Mouse (Mus musculus) Muller cell, postnatal 12 days (primary cell): Measurements from ENCODE around the gene Fzd1.

ENCODE experiments used
- DNase-seq: peaks from one replicate; pipeline ENCODE4 v3.0.0-alpha.2; 2015; ENCODE audit errors: inconsistent ontology term

The Fzd1 gene

DNA sequence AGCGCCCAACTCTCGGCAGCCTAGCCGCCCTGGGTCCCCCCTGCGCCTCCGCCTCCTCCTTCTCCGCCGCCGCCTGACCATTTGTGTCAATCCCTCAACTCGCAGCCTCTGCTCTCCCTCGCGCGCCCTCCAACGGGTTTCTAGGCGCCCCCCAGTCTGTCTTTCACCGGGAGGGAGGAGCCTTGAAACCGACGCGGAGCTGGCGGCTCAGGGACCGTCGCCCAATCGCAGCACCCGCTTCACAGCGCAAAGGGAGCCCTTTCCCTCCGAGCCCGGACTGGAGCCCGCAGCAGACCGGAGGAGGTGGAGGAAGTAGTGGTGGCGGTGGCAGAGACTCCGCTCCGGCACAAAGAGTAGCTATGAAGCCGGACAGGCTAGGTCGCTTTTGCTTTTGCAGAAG lies at the start of gene Fzd1:
Gene Fzd1, minus strand, starts transcription at position 134 of the 400 bp plus-strand sequence.
- DNase-seq: peak; percentile 98

DNA sequence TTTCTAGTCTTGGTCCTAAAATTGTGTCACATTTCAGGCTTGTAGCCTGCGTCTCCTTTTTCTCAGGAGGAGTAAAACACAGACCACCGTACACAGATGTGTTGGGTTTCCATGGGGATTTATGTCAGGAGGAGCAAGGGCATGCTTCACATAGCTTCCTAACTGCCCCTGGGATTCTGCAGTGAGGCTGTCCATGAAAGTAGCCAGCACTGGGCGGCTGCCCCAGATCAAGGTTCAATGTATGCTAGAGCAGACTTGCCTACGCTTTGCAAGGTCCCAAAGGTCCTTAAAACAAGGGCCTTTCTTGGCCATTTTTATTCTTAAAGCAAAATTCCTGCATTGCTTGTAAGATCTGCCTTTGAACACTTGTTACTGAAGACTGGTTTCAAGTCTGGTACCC lies 47.4 kb upstream of the Fzd1 start:
- no peak for DNase-seq

DNA sequence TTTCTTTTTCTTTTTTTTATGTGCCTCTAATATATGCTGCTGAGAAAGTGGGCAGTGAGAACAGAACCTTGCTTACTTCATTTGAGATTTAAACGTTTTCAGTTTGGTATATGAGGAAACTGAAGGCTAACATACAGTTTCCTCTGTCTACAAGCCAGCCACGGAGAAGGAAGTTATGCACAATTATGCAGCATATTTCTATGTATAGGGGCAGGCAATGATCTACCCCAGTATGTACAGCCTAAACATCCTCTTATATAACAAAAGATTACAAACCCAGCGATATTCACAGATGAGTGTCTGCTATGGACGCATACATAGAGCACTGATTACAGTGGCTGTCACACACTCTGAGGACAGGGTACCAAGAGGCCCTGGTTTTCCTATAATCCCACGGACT lies 45.9 kb upstream of the Fzd1 start:
- DNase-seq: no peak

DNA sequence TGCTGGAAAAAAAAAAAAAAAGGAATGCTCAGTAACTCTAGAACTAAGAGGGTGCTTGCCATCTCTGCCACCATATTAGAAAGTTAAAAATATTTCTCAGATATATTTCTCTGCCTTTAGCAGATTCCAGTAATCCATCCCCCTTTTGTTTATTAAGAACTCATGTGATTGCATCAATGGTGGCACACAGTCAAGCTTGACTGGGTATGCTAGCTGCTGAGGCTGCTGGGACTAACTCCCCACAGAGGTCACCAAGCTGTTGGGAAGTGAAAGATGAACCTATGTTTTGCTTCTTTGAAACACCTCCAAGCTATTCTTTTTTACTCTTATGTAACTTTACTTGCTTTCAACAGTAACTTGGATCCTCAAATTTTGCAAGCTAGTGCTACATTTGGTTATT lies 44.1 kb upstream of the Fzd1 start:
- no peak for DNase-seq

DNA sequence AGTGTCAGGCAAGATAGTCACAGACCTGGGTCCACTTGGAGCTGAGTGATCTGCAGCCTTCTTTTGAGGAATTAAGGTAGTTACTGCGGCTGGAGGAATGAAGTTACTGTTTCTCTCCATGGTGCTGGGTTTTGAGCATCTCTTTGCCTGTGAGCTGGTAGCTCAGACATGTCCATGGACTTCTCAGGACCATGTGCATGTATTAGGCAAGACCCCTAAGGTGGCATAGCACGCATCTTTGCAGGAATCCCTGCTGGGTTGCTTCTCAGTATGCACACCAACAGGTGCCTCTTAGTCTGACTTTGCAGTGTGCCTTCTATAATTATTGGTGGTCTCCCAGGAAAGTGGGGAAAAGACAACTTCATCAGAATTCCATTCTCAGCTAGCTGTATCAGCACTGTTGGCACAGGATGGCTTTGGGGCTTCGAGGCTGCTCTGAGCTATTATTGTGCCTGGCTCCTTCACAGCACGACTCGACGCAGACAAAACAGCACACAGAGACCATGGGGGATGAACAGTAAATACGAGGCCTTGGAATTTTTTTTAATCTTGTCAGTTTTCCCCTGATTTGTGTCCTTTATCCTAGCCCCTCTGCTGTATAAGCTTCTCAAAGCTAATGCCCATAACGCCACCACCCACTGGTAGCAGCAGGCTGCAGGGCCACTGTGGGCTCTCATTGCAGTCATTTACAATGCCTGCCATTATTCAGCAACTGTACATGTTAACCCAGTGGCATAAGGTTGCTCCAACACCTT lies 43.4 kb upstream of the Fzd1 start:
- no peak for DNase-seq

DNA sequence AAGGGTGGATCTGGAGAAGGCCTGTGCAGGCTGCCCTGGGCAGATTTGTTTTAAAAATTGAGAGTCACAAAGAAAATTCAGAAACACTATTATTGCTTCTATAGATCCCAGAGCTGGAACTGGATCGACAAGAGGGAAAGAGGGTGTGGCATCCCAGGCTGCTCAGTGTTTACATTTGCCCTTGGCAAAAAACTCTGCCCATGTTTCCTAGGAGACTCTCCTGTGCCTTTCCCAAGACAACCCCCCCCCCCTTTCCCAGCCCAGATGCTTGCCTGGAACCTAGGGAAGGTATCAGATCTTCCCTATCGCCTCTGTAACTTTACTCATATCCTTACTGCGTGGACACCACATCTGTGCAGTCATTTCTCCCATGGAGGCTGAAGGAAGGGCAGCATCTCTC lies 33.4 kb upstream of the Fzd1 start:
- no peak for DNase-seq

DNA sequence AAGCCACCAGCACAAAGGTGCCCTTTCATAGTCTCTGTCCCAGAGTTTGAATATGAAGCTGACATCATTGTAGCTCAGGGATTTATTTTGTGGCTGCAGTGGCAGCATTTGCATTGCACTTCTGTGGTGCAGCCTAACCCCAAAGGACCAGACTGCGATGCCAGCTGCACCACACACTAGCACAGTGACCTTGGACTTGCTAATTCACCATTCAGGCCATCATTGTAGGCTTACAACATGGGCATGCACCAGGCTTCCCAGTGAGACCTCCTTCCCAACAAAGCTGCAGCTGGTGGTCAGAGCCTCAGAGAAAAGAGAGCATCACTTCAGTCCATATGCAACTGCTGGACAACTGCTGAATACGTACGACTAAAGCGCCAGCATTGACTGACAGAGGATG lies 32.4 kb upstream of the Fzd1 start:
- DNase-seq: no peak

DNA sequence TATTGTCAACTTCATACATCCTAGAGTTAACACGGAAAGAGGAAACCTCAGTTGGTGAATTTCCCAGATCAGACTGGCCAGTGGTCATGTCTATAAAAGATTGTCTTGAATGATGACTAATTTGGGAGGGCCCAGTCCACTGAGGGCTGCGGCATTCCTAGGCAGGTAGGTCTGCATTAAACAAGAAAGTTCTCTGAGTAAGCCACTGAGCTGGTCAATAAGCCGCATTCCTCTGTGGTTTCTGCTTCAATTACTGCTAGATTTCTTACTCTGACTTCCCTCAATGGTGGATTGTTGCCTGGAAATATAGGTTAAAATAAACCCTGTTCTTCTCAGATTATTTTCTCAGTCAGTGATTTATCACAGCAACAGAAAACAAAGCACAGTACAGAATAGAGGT lies 30.6 kb upstream of the Fzd1 start:
- DNase-seq: peak; percentile 65

DNA sequence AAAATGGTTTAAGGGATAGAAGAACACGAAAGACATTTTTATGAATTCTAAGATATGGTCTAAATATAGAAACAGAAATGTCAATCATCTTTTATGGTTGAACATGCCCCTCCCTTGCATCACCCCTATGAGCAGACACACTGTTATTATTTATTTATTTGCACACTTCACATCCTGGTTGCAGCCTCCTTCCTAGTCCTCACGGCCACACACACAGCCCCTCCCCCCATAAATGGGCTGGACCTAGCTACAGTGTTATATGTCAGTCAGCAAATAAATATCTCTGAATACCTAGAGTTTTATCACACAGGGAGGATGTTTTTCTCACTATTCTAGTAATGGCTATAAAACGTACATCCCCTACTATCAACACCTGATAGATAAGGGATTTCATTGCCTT lies 29.0 kb upstream of the Fzd1 start:
- DNase-seq: no peak

DNA sequence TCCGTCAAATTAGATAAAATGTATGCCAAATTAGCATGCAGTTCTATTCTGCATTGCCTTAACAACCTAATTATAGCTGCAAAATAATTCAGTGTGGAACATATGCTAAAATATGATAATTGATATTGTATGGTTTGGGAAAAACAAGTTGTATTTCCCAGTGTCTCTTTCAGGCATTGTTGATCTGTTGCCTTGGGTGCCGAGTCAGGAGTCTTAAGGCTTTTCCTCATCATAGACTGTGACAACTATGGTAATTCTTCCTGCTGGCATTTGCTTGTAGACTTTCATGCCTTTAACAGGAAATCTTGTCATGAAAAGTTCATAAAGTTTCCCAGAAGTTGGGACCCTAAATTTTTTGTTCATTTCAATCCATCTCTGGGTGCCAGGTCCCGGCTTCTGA lies 20.4 kb upstream of the Fzd1 start:
- no peak for DNase-seq

DNA sequence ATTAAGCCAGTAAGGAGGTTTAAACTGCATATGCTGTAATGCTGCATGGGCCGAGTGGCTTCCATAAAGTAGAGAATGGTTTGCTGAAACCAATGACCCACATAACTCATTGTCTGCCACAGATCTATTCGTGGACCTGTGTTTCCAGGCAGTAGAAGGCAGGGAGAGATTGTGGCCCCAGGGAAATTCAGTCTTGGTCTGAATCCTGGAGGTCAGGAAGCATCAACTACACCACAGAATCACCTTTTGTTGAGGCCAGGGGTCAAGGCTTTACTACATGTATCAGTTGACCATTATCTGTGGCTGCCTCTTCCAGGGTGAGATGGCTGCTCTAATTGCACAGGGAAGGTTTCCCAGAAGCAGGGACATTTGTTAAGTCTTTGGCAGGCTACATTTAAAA lies 18.7 kb upstream of the Fzd1 start:
- DNase-seq: no peak

DNA sequence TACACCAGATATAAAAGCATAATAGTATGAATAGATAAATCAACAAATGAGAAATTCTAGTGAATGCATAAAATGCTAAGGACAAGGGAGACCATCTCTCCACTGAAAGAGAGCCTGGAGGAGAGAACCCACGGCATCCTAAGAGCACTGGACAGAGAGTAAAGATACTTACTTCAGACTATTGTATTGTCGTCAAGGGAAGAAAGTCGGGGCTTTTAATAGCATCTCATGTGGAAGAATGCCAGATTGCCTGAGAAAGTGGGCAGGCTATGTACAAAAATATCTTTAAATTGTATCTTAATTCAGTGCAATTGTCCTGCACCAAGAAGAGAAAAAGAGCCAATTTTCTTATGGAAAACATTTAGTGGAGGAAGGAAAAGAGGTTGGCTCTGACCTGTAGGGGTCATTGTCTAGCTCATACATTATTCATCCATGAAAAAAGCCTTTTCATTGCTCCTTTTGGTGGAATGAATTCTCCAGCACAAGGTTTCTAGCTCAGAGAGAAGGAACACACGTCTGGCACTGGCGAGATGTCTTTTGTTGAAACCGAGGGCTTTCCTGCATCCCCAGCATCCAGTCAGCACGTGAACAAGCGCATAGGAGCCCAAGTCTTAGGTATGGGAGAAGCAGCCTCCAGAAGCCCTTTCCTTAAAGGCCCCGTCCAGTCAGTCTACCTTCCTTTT lies 15.4 kb upstream of the Fzd1 start:
- DNase-seq: no peak

DNA sequence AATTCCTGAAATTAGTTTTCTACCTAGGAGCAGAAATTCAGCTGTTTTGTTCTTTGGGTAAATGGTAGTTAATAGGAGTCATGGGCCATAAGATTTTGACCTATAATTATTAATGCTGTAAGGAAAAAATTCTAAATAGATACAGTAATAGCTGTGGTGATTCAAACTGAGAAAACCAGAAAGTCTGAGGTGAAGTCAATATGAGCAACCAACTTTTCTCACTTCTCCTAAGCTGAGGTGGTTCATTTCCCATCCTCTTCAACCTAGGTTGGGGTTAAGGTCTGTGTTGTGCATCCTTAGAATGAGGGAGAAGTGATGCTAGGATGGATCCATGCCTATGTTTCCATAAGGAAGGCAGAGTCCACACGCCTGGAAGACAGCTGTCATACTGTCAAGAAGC lies 12.8 kb upstream of the Fzd1 start:
- DNase-seq: no peak

DNA sequence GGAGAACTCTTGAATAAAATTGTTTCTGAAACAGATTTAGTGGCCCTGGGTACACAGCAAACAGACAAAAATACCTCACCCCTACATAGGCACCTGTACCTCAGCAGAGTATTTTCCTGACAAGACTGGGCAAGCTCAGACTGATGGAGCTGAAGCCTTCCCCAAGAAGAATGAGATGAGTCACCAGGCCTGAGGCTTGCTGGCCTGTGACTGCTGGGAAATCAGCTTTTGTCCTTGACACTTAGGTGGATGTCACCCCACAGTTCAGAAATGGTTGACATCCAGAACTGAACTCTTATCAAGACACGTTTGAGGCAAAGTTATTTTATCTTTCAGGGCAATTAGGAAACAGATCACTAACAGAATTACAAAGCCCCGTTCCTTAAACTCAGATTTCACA lies 10.1 kb upstream of the Fzd1 start:
- peak; percentile 32 for DNase-seq

DNA sequence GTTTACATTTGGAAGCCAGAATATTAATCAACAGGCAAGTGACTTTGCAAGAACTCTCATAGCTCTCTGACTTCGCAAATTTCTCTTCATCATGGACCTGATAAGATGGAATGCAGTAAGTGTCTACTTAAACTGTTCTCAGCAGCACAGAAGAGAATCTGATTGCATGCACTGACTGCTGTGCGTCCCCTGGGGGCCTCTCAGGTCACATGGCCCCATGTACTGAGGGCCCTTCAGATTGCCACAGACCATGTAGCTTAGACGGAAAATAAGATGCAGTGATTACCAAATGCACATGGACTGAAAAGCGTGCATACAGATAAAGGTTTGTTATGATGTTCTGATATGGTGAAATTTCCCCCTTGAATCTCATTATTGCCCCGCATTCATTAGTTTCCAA lies 8.9 kb upstream of the Fzd1 start:
- DNase-seq: no peak

DNA sequence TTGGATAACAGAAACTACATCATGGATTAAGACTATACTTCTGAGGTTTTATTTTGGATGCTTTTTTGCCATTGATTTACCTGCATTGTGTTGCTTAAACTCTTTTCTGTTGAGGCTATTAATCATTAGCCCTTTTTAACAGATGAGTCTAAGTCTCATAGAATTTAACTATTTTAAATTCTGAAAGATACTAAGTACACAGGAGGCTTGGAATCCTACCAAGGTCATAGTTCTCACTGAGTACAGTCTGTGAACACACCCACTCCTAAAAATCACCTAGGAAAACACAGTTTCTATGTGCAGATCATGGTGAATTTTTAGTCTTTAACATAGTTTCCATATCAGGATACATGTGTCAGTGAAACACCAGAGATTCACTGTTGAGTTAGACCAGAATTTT lies 4.1 kb upstream of the Fzd1 start:
- no peak for DNase-seq

DNA sequence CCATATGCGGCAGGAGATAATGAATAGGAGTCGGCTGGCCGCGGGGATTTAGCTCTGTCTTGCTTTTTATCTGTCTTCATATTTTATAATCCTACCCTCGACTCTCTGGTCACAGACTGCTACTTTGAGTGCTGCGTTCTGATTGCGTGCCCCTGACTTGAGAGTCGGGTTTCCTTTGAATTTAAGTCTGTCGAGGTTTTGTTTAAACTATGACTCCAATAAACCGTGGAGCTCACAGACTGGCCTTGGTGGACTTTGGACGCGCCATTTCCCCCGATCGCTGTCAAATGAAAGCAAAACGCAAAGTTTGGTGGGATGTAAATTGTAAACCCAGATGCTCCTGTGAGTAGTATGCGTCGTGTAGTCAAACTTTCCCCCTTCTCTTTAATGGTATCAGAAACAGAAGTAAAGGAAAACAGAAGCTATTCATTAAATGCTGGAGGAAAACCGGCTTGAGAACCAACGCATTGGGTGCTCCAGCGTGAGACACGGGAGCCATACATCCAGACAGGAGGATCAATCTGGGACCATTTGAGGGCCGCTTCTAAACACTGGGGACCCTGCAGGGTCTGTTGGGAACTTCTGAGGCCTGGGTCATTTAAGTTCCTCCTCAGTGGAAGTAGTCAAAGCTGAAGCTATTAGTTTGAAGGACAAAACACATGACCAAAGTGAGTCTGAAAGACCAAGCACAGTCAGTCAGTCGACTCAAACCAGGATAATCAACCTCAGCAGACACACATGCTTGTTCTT lies 671 bp upstream of the Fzd1 start:
- DNase-seq: peak; percentile 75

DNA sequence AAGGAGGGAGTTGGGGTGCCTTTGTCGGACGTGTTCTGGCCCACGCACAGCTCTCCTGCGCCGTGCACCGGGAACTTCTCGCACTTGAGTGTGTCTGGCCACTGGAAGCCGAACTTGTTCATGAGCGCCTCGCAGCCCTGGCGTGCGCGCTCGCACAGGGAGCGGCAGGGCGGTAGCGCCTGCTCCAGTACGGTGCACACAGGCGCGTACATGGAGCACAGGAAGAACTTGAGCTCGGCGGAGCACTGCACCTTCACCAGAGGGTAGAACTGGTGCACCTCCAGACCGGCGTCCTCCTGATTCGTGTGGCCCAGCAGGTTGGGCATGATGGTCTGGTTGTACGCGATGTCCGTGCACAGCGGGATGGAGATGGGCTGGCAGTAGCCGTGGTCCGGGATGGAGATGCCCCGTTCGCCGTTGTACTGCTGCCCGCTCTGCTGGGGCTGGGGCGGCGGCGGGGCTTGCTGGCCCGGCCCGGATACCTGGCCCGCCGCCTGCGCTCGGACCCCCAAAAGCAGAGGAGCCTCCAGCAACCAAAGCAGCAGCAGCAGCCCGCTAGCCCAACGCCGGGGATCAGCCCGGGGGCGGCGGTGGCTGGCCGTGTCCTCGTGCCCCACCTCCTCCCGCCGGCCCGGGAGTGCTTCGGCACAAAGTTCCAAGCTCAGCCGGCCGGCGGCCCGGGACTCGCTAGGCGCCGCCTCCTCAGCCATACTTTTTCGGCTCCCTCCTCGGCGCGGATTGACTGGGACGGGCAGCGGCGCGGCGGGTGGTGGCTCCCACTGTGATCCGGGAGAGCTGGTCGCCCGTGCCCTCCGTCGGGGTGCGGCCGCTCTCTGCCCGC lies 744 bp downstream of the Fzd1 start:
- peak; percentile 85 for DNase-seq

DNA sequence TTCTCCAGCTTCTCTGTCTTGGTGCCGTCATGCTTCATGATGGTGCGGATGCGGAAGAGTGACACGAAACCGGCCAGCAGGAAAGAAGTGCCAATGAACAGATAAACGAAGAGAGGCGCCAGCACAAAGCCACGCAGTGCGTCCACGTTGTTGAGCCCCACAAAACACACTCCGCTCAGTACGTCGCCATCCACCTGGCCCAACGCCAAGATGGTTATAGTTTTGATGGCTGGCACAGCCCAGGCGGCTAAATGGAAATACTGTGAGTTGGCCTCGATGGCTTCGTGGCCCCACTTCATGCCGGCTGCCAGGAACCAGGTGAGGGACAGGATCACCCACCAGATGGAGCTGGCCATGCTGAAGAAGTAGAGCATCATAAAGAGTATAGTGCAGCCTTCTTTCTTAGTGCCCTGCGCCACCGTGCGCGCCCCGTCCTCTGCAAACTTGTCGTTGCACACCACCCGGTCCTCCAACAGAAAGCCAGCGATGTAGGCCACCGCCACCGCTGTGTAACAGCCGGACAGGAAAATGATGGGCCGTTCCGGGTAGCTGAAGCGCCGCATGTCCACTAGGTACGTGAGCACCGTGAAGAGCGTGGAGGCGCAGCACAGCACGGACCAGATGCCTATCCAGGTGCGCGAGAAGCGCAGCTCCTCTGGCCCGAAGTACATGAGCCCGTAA lies 1.7 kb downstream of the Fzd1 start:
- peak; percentile 47 for DNase-seq

DNA sequence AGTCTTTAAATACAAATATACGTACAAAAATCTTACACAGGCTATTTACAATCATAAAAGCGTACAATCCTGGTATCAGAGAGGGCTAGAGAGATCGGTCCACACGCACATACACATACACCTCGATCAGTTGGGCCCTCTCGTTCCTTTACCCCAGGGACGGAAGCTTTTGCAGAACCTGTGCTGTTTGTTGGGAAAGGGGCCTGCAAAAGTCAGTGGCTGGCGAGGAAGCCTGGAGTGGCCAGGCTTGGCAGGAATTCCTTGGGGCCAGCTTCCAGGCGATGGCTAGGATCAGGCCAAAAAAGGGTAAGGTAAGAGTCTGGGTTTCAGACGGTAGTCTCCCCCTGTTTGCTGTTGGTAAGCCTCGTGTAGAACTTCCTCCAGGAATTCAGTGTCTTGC lies 2.5 kb downstream of the Fzd1 start:
- DNase-seq: no peak

DNA sequence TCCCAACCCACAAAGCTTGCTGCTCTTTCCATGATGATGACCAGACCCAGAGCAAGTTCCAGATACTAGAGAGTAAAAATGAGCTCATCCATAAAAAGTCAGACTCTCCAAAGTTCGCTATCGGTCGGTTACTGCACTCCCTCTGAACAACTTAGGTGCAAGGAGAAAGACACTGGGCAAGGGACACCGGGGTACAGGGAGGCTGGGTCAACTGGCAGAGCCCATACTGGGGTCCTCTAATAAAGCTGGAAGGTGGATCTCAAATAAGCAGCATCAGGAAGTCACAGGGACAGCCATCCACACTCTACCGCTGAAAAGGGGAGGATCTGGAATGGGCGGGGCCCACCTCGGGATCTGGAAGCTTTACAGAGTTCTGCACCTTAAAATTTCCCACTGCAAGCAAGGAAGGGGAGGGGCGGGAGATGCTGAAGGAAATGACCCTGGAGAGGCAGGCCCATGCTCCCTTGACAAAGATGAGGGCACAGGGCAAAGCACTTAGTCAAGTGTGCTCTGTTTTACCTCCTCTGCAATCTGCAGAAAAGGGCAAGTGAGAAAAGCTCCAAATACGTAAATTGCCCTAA lies 3.0 kb downstream of the Fzd1 start:
- DNase-seq: peak; percentile 20
